ENCODE assay signal across 20 mouse cellular contexts in the genomic region with DNA sequence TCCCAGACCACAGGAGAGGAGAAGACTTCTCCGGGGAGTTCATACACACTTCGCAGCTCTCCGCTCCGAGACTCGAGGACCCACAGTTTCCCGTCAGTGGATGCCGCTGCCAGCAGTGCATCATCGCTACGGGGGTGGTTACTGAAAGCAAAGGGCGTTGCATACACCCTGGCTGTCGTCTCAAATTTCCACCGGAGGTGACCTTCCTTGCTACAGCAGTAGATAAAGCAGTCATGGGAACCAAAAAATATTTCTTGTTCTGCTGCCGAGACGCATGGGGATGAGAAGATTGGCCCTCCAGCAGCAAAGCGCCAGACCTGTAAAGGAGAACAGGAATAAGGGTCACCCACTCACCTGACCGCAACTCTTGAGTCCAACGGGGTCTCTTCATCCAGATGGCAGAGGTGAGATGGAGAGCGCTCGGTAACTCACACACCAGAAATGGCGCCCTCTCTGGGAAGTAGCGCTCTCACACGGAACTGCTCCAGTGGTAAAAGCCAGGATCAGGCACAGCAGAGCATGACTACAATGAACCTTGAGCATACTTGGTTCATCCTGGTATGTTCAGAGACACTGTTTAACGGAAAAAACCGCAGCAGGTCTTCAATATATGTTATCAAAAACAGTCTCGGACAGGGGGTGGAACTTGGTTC. TPM values are rescaled to one million over a fixed set of nuclear protein-coding genes. Genes with fewer than 3 reads are reported as not detected.
DNase-seq lines count a peak whose midpoint lies in the region; ATAC-seq and TF ChIP-seq lines count a peak whose summit lies in the region.
"Had no signal": no experiment of that assay in that cellular context is flagged by ENCODE, and none has a peak within 500 bp of the region (broad histone marks: within the 10 kb centered on the region; RNA-seq: fewer than 3 reads in every experiment).

No protein-coding gene starts in this region.

- 75% methylated on average over 25 of the region's 25 CpGs for WGBS in heart, embryonic 11.5 days (ENCODE audit: insufficient replicate concordance)
- 90% methylated on average over 25 of the region's 25 CpGs for WGBS in intestine, embryonic 15.5 days

- DNase-seq in adrenal gland, postnatal 10 days, result peak; percentile 28
- DNase-seq in adrenal gland, adult 8-10 months, result no peak
- DNase-seq in heart, postnatal 14 days, result peak; percentile 28 to 55
- DNase-seq in lung, postnatal 14 days, result no peak
- DNase-seq in cerebellum, adult 18-20 months, result no peak
- DNase-seq: cerebellum, postnatal 10 days; gastrocnemius, postnatal 10 days; left cerebral cortex, postnatal 4 days; lung, embryonic 14.5 days; right cerebral cortex, postnatal 14 days; thymus, postnatal 14 days had no signal

- no peak overlapping the region for H3K9ac ChIP-seq in ES-Bruce4 (ENCODE audit: low read depth, poor library complexity, severe bottlenecking)
- H3K9ac ChIP-seq in heart, embryonic 11.5 days (ENCODE audit: low read depth, low read length), result no peak overlapping the region
- H3K9ac ChIP-seq in intestine, embryonic 15.5 days, result no peak overlapping the region
- H3K9ac ChIP-seq: lung, embryonic 14.5 days; midbrain, embryonic 12.5 days; neural tube, embryonic 13.5 days; stomach, embryonic 15.5 days had no signal

- H3K27ac ChIP-seq in ES-Bruce4 (ENCODE audit: insufficient read depth, low read length), result no peak overlapping the region
- no peak overlapping the region for H3K27ac ChIP-seq in heart, embryonic 11.5 days (ENCODE audit: low read depth, low read length)
- H3K27ac ChIP-seq in intestine, embryonic 15.5 days, result no peak overlapping the region
- H3K27ac ChIP-seq: hindbrain, embryonic 10.5 days; midbrain, embryonic 12.5 days; neural tube, embryonic 13.5 days; stomach, embryonic 15.5 days had no signal

- H3K4me2 ChIP-seq in heart, embryonic 11.5 days, result peak overlapping the region; percentile 32; the same call in 1 of the 2 replicates
- H3K4me2 ChIP-seq in intestine, embryonic 15.5 days (replicated peaks), result no peak overlapping the region
- H3K4me2 ChIP-seq: liver, embryonic 11.5 days; lung, embryonic 14.5 days; midbrain, embryonic 12.5 days; neural tube, embryonic 13.5 days; stomach, embryonic 15.5 days had no signal

- TF ChIP-seq EP300 in ES-Bruce4 (IDR thresholded peaks at IDR 0.05; ENCODE audit: insufficient read depth, low read depth, low read length), result no peak

- 0 out of 2 replicates have a peak overlapping the region, but pooled peaks have one; percentile 6 for H3K4me3 ChIP-seq in ES-Bruce4 (ENCODE audit: low read depth, low read length)
- no peak overlapping the region for H3K4me3 ChIP-seq in heart, embryonic 11.5 days (ENCODE audit: low read depth, low read length)
- no peak overlapping the region for H3K4me3 ChIP-seq in intestine, embryonic 15.5 days (replicated peaks)
- H3K4me3 ChIP-seq: hindbrain, embryonic 10.5 days; midbrain, embryonic 12.5 days; neural tube, embryonic 13.5 days; stomach, embryonic 15.5 days had no signal

- no peaks in the 10 kb centered on the region for H3K9me3 ChIP-seq in ES-Bruce4 (replicated peaks; ENCODE audit: control insufficient read depth, insufficient read depth, low read length, poor library complexity, severe bottlenecking)
- H3K9me3 ChIP-seq in heart, embryonic 11.5 days (replicated peaks; ENCODE audit: control insufficient read depth, low read length), result no peaks in the 10 kb centered on the region
- H3K9me3 ChIP-seq in intestine, embryonic 15.5 days, result no peaks in the 10 kb centered on the region
- H3K9me3 ChIP-seq: hindbrain, embryonic 10.5 days; midbrain, embryonic 12.5 days; neural tube, embryonic 13.5 days; stomach, embryonic 15.5 days had no signal

- ATAC-seq in heart, embryonic 11.5 days (replicated peaks; ENCODE audit: insufficient number of reproducible peaks, low FRiP score, low TSS enrichment), result no peak; the same call in 1 of the 2 replicates
- no peak for ATAC-seq in intestine, embryonic 15.5 days
- ATAC-seq: inflammation-experienced regulatory T-cells, adult 6 months had no signal

- 0 out of 2 replicates have a peak, but pooled peaks cover 7% of the 10 kb centered on the region for H3K36me3 ChIP-seq in ES-Bruce4 (ENCODE audit: control insufficient read depth, insufficient read depth, low read length, poor library complexity, severe bottlenecking)
- H3K36me3 ChIP-seq in heart, embryonic 11.5 days (ENCODE audit: control insufficient read depth, insufficient read depth, low read length), result peaks cover under 1% of the 10 kb centered on the region; the same call in 1 of the 2 replicates
- peaks cover 8% of the 10 kb centered on the region for H3K36me3 ChIP-seq in intestine, embryonic 15.5 days

- no peaks in the 10 kb centered on the region for H3K27me3 ChIP-seq in ES-Bruce4 (ENCODE audit: control insufficient read depth, insufficient read depth, low read length, poor library complexity, severe bottlenecking)
- no peaks in the 10 kb centered on the region for H3K27me3 ChIP-seq in heart, embryonic 11.5 days (ENCODE audit: control insufficient read depth, insufficient read depth, low read length)
- H3K27me3 ChIP-seq in intestine, embryonic 15.5 days (replicated peaks), result no peaks in the 10 kb centered on the region
- H3K27me3 ChIP-seq: midbrain, embryonic 12.5 days; neural tube, embryonic 13.5 days; stomach, embryonic 15.5 days had no signal

- peak; percentile 61 for TF ChIP-seq CTCF in ES-Bruce4 (IDR thresholded peaks at IDR 0.05; ENCODE audit: low read depth, low read length)

- no peaks in the 10 kb centered on the region for H3K4me1 ChIP-seq in ES-Bruce4 (ENCODE audit: control insufficient read depth, insufficient read depth, low read length)
- no peaks in the 10 kb centered on the region for H3K4me1 ChIP-seq in heart, embryonic 11.5 days (ENCODE audit: control insufficient read depth, insufficient read depth, low read length)
- H3K4me1 ChIP-seq in intestine, embryonic 15.5 days (replicated peaks), result no peaks in the 10 kb centered on the region
- H3K4me1 ChIP-seq: hindbrain, embryonic 10.5 days; midbrain, embryonic 12.5 days; neural tube, embryonic 13.5 days; stomach, embryonic 15.5 days had no signal

- no peak for TF ChIP-seq POLR2A in ES-Bruce4 (IDR thresholded peaks at IDR 0.05; ENCODE audit: insufficient read depth, low read length)

- intact Hi-C loops in heart, postnatal 14 days (cut with DNase I), result no loop called here

RNA-seq across cellular contexts. Expression of a gene that starts 29.1 kb away (rescaled TPM):
- 10 to 100 TPM; 17.4 to 25.7 TPM for total RNA-seq in adrenal gland, postnatal 10 days (2021)
- total RNA-seq in adrenal gland, adult 8-10 months (2022), result 10 to 100 TPM; 14.7 to 28.9 (median 21.4) TPM
- 73.2 and 74.1 TPM in 2 replicates for polyA plus RNA-seq in ES-Bruce4 (2011; ENCODE audit: insufficient read depth, insufficient read length, low read depth, missing spikeins)
- polyA plus RNA-seq in heart, embryonic 11.5 days (2014; fragmentation: Nextera tagmentation; extraction: Ambion mirVana), result 17.9 and 20.1 TPM in 2 replicates
- total RNA-seq in heart, postnatal 14 days (2021), result 10 to 100 TPM; 12.8 to 13.6 TPM
- polyA plus RNA-seq in intestine, embryonic 15.5 days (2015; fragmentation: Nextera tagmentation; extraction: Ambion mirVana), result 14.2 and 18.3 TPM in 2 replicates

Comparison
In these comparisons a context has a peak if more than half of its experiments do, and no peak if none do; other contexts are left out.
1. DNase-seq: peak in adrenal gland, postnatal 10 days (single experiment) and heart, postnatal 14 days (2 of 2); none in adrenal gland, adult 8-10 months (single experiment), lung, postnatal 14 days (single experiment) and cerebellum, adult 18-20 months (0 of 2).